Mouse (Mus musculus): Measurements from ENCODE around the gene Hook2. TPM values are rescaled to one million over a fixed set of nuclear protein-coding genes. Genes with fewer than 3 reads are reported as not detected.

Hook2 gene
- polyA plus RNA-seq, 1 experiment from 2014 or later: 7.7 TPM

GRCm38 (mm10) chr8:85021514-85022055 is 31.2 kb downstream of the Hook2 start:
- peaks cover 67% of the 10 kb centered on the region for H3K36me3 ChIP-seq
- no peak overlapping the region for H3K4me2 ChIP-seq
- no peaks in the 10 kb centered on the region for H3K9me3 ChIP-seq (replicated peaks)
- no peak for ATAC-seq (ENCODE audit: insufficient number of reproducible peaks, low FRiP score)
- H3K9ac ChIP-seq: no peak overlapping the region
- WGBS: 97% methylated on average over 3 of the region's 3 CpGs
- H3K4me3 ChIP-seq: no peak overlapping the region
- H3K27ac ChIP-seq (ENCODE audit: poor library complexity, severe bottlenecking): no peak overlapping the region
- peaks cover 18% of the 10 kb centered on the region for H3K4me1 ChIP-seq (replicated peaks)
- no peaks in the 10 kb centered on the region for H3K27me3 ChIP-seq (replicated peaks)

GRCm38 (mm10) chr8:85023846-85024245 is 33.4 kb downstream of the Hook2 start:
- ATAC-seq (ENCODE audit: insufficient number of reproducible peaks, low FRiP score): no peak
- 85% methylated on average over 3 of the region's 3 CpGs for WGBS
- no peak overlapping the region for H3K9ac ChIP-seq
- peak overlapping the region; percentile 97 for H3K4me3 ChIP-seq
- peaks cover 52% of the 10 kb centered on the region for H3K36me3 ChIP-seq
- H3K4me2 ChIP-seq: peak overlapping the region; percentile 98
- no peaks in the 10 kb centered on the region for H3K9me3 ChIP-seq (replicated peaks)
- H3K27me3 ChIP-seq (replicated peaks): no peaks in the 10 kb centered on the region
- peaks cover 29% of the 10 kb centered on the region for H3K4me1 ChIP-seq (replicated peaks)
- no peak overlapping the region for H3K27ac ChIP-seq (ENCODE audit: poor library complexity, severe bottlenecking)

GRCm38 (mm10) chr8:85025098-85025932 is 34.9 kb downstream of the Hook2 start, which contains the start of gene Asna1:
Asna1 (minus strand) TSS chr8:85025281.
- peak within 1 kb of the TSS; percentile 98 for H3K4me2 ChIP-seq
- ATAC-seq (ENCODE audit: insufficient number of reproducible peaks, low FRiP score): peak; percentile 90
- WGBS: 5% methylated on average over 30 of the region's 30 CpGs
- H3K27me3 ChIP-seq (replicated peaks): no peaks in the 10 kb centered on the region
- H3K27ac ChIP-seq (ENCODE audit: poor library complexity, severe bottlenecking): peak within 1 kb of the TSS; percentile 84
- peaks cover 36% of the 10 kb centered on the region for H3K4me1 ChIP-seq (replicated peaks)
- H3K9ac ChIP-seq: peak within 1 kb of the TSS; percentile 64
- no peaks in the 10 kb centered on the region for H3K9me3 ChIP-seq (replicated peaks)
- H3K36me3 ChIP-seq: peaks cover 50% of the 10 kb centered on the region
- peak within 1 kb of the TSS; percentile 97 for H3K4me3 ChIP-seq

- ATAC-seq (ENCODE audit: insufficient number of reproducible peaks, low FRiP score): peak; percentile 89
- H3K9me3 ChIP-seq (replicated peaks): no peaks in the 10 kb centered on the region
- peak within 1 kb of the TSS; percentile 100 for H3K9ac ChIP-seq
- H3K4me3 ChIP-seq: peak within 1 kb of the TSS; percentile 97
- H3K27ac ChIP-seq (ENCODE audit: poor library complexity, severe bottlenecking): peak within 1 kb of the TSS; percentile 84
- under 1% methylated on average over 71 of the region's 75 CpGs for WGBS
- peaks cover 36% of the 10 kb centered on the region for H3K4me1 ChIP-seq (replicated peaks)
- H3K27me3 ChIP-seq (replicated peaks): no peaks in the 10 kb centered on the region
- H3K36me3 ChIP-seq: peaks cover 48% of the 10 kb centered on the region
- peak within 1 kb of the TSS; percentile 98 for H3K4me2 ChIP-seq
Observed at GRCm38 (mm10) chr8:85026670-85027515, 36.5 kb downstream of the Hook2 start, which contains the start of gene Trir. Trir (plus strand) TSS chr8:85026823.

GRCm38 (mm10) chr8:85027516-85027855 is 37.1 kb downstream of the Hook2 start:
- peak overlapping the region; percentile 84 for H3K27ac ChIP-seq (ENCODE audit: poor library complexity, severe bottlenecking)
- peak overlapping the region; percentile 100 for H3K9ac ChIP-seq
- peaks cover 48% of the 10 kb centered on the region for H3K36me3 ChIP-seq
- H3K4me3 ChIP-seq: peak overlapping the region; percentile 97
- WGBS: 2% methylated on average over 13 of the region's 13 CpGs
- no peak for ATAC-seq (ENCODE audit: insufficient number of reproducible peaks, low FRiP score)
- peaks cover 36% of the 10 kb centered on the region for H3K4me1 ChIP-seq (replicated peaks)
- H3K27me3 ChIP-seq (replicated peaks): no peaks in the 10 kb centered on the region
- no peaks in the 10 kb centered on the region for H3K9me3 ChIP-seq (replicated peaks)
- H3K4me2 ChIP-seq: peak overlapping the region; percentile 98

DNA sequence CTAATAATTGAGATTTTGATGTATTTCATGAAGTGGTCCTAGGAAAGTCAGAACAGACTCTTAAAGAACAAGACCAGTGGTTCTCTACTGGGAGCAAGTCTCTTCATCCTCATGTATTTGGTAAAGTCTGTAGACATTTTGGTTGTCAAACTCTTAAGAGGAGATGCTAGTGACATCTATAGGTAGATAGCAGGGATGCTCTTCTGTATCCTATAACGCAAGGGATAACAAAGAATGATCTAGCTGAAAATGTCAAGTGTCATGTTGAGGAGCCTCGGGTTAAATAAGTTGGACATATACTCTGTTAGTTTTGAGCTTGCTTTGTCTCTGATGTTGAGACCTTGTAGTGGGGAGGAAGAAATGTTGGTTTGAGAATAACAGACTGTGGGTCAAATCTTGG is 37.5 kb downstream of the Hook2 start:
- H3K27me3 ChIP-seq (replicated peaks): no peaks in the 10 kb centered on the region
- H3K4me1 ChIP-seq (replicated peaks): peaks cover 36% of the 10 kb centered on the region
- peak overlapping the region; percentile 98 for H3K4me2 ChIP-seq
- H3K27ac ChIP-seq (ENCODE audit: poor library complexity, severe bottlenecking): no peak overlapping the region
- peaks cover 48% of the 10 kb centered on the region for H3K36me3 ChIP-seq
- WGBS: 24% methylated on average over 2 of the region's 2 CpGs
- ATAC-seq (ENCODE audit: insufficient number of reproducible peaks, low FRiP score): no peak
- H3K4me3 ChIP-seq: peak overlapping the region; percentile 97
- no peaks in the 10 kb centered on the region for H3K9me3 ChIP-seq (replicated peaks)
- H3K9ac ChIP-seq: peak overlapping the region; percentile 100

GRCm38 (mm10) chr8:85029271-85029670 is 38.9 kb downstream of the Hook2 start:
- Histone ChIP-seq H3K36me3 (peaks cover 47% of the 10 kb centered on the region), H3K9ac (peak overlapping the region; percentile 52; the same call in 1 of the 2 replicates), H3K27me3 (replicated peaks) (no peaks in the 10 kb centered on the region), H3K4me3 (peak overlapping the region; percentile 5; the same call in 1 of the 2 replicates), H3K4me1 (replicated peaks) (peaks cover 35% of the 10 kb centered on the region), H3K4me2 (peak overlapping the region; percentile 98), H3K9me3 (replicated peaks) (no peaks in the 10 kb centered on the region), H3K27ac (ENCODE audit: poor library complexity, severe bottlenecking) (no peak overlapping the region)
- no peak for ATAC-seq (ENCODE audit: insufficient number of reproducible peaks, low FRiP score)
- 79% methylated on average over 14 of the region's 14 CpGs for WGBS

DNA sequence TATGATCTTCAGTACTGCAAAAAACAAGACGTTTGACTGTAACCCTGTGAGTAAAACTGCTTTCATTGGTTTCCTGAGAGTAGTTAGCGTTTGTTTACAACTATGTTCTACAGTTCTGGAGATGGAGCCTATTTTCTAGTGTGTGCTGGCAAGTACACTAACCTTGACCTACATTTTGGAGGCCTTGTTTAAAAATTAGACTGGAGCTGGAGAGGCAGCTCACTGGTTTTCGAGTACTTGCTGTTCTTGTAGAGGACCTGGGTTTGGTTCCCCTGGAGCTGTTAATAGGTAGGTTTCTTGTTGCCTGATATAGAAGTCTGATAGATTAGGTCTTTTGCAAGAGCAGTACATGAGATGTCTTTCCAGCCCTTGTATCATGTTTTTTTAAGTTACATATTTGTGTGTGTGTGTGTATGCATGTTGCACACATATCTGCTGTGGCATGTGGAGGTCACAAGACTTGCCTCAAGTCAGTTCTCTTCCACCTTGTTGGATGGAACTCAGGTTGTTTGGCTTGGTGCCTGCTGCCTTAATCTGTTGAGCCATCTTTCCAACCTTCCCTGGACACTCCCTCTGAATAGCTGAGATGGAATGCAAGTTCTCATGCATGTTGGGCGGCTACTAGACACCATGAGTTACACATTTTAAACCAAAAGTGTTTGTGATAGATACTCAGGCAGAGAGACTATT is 42.4 kb downstream of the Hook2 start:
- peaks cover 47% of the 10 kb centered on the region for H3K36me3 ChIP-seq
- 84% methylated on average over 4 of the region's 4 CpGs for WGBS
- no peak overlapping the region for H3K27ac ChIP-seq (ENCODE audit: poor library complexity, severe bottlenecking)
- no peak overlapping the region for H3K4me2 ChIP-seq
- H3K4me3 ChIP-seq: no peak overlapping the region
- no peak overlapping the region for H3K9ac ChIP-seq
- peaks cover 37% of the 10 kb centered on the region for H3K4me1 ChIP-seq (replicated peaks)
- ATAC-seq (ENCODE audit: insufficient number of reproducible peaks, low FRiP score): no peak
- no peaks in the 10 kb centered on the region for H3K27me3 ChIP-seq (replicated peaks)
- no peaks in the 10 kb centered on the region for H3K9me3 ChIP-seq (replicated peaks)

DNA sequence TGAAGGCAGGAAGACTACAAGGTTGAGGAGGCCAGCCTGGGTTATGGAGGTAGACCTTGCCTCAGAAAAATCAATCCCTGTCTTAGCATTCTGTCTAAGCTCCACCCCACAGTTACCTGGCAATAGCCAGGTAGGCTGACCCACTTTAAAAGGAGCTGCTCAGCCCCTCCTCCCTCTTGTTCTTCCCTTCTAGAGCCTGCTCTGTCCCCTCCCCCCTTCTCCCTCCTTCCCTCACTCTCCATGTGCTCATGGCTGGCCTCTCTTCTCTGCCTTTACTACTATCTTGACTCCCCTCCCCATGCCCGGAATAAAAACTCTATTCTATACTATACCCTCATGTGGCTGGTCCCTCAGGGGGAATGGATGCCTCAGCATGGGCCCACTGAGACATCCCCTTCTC is 43.5 kb downstream of the Hook2 start:
- no peak for ATAC-seq (ENCODE audit: insufficient number of reproducible peaks, low FRiP score)
- H3K9me3 ChIP-seq (replicated peaks): no peaks in the 10 kb centered on the region
- H3K4me1 ChIP-seq (replicated peaks): peaks cover 31% of the 10 kb centered on the region
- peaks cover 47% of the 10 kb centered on the region for H3K36me3 ChIP-seq
- no peak overlapping the region for H3K27ac ChIP-seq (ENCODE audit: poor library complexity, severe bottlenecking)
- no peak overlapping the region for H3K4me3 ChIP-seq
- H3K9ac ChIP-seq: no peak overlapping the region
- no peak overlapping the region for H3K4me2 ChIP-seq
- H3K27me3 ChIP-seq (replicated peaks): no peaks in the 10 kb centered on the region
- 66% methylated on average over 1 of the region's 1 CpGs for WGBS

DNA sequence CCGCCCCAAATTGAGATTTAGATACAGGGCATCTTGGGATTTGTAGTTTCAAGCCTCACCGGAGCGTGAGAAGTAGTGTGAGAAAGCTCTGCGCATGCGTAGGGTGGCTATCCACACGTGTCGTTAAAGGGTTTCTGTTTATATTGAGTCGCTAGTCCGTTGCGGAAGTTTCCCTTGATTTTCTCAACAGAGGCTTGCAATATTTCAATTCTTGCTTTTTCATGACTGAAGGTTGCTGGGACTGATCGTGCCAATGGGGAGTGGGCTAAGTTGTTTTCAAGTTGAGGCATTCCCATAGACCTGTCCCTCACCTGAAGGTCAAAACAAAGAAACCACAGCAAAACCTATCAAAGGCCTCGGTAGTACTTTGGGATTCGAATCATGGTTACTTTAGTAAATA is 44.4 kb downstream of the Hook2 start:
- Histone ChIP-seq H3K27me3 (replicated peaks) (no peaks in the 10 kb centered on the region), H3K9ac (peak overlapping the region; percentile 73), H3K9me3 (replicated peaks) (no peaks in the 10 kb centered on the region), H3K36me3 (peaks cover 41% of the 10 kb centered on the region), H3K4me1 (replicated peaks) (peaks cover 24% of the 10 kb centered on the region), H3K4me2 (peak overlapping the region; percentile 92), H3K27ac (ENCODE audit: poor library complexity, severe bottlenecking) (peak overlapping the region; percentile 16; the same call in 1 of the 2 replicates), H3K4me3 (peak overlapping the region; percentile 92)
- no peak for ATAC-seq (ENCODE audit: insufficient number of reproducible peaks, low FRiP score)
- 2% methylated on average over 13 of the region's 13 CpGs for WGBS
